Mouse (Mus musculus) v-Abl transformed pro-B cells (cell line): ENCODE results near the gene Tenm2.

Experiments used
- in situ Hi-C, 2 experiments: fragments of 400-800 bp; cut with MboI; formaldehyde crosslinking; loops; one replicate each; pipeline ENCODE4 v1.15.1; 2025; ENCODE audit not compliant: unreplicated experiment in 2 of 2

Tenm2 gene

DNA sequence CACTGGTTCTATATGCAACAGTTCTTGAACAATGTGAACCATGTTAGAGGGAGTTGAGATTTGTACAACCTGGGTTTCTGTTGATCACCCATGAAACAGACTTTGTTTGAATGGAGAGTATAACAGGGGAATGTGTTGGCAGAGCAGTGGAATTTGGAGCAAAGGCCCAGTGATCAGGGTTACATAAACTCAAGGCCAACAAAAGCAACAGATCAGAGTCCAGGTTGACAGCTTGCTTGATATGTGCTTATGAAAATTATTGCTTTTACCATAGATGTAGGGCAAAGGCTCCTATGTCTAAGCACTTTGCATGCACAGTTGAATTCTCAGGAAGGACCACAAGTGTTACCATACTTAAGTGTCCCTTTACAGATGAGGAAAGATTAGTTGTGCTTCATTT, 603.6 kb downstream of the Tenm2 start:
- in situ Hi-C loops: no loop called here

DNA sequence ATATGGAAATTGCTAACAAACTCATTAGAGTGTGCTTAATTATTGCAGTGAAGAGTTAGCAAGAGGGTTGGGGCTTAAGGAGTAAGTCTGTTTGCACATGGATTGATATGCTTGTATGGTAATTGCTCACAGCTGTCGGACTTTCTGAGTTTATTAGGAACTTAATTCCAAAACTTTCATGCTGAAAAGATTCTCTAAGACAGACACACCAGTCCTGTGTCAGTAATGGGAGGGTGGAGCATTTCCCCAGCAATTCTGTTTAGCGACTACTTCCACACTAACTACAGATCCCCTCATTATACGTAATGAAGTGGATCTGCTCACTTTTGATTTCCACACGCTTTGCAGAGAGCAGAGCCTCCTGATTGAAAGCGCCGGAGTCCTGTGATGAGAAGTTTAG, 622.0 kb downstream of the Tenm2 start:
- in situ Hi-C loops: no loop called here

DNA sequence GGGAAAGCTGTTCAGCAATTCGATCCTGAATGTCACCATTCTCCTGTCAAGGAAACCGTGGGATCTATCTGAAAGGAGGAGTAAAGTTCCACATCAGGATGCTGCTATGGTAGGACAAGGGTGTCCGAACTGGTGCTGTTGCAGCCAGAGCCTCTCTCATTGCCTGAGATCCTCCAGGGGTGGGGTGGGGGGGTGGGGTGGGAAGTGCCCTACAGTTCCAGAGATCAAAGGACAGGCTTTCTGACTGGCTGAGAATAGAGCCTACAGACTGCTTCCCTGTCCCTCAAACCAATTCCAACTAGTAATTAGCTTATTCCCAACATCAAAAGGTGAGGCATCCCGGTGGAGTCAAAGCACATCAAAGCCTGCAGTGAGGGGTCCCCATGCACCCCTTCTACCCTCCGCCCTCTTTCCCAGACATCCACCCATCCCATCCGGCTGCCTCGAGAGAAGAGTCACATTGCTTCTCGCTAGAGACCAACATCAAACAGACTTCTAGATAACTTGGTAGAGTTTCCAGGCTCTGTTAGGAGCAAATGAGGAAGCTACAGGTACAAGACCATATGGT, 630.9 kb downstream of the Tenm2 start:
- in situ Hi-C loops: no loop called here

DNA sequence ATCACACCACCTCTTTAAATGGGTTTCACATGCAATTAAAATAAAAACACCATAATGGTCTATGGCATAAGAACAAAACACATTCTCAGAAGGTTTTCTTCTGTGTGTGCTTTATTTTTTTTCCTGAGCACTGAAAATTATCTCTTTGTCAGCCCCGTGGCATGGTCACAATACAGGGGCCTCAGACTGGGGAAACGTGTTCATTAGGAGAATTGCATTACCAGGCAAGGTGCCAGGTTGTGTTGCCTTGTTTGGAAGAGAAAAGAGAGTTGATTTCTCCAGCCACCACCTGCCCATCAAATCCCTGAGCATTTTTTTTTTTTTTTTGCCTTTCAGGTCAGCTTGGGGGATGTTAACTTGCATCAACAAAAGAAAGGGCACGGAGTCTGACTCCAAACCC, 631.5 kb downstream of the Tenm2 start:
- in situ Hi-C loops: no loop called here

DNA sequence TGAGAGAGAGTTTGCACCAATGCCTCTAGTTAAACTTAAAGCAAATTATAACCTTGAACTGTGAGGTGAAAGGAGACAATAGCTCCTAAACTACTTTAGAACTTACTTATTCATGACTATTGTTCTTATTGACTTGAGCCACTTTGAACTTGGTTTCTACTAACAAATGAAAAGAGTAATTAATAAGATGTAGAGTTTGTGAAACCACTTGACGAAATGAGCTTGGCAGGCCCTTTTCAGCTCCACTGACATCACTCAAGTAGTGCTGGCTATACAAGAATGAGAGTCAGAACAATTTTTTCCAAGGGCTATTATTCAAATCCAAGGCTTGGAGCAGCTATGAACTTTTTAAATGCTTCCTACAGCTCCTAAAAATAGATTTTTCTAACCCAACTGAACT, 643.3 kb downstream of the Tenm2 start:
- in situ Hi-C loops: no loop called here

DNA sequence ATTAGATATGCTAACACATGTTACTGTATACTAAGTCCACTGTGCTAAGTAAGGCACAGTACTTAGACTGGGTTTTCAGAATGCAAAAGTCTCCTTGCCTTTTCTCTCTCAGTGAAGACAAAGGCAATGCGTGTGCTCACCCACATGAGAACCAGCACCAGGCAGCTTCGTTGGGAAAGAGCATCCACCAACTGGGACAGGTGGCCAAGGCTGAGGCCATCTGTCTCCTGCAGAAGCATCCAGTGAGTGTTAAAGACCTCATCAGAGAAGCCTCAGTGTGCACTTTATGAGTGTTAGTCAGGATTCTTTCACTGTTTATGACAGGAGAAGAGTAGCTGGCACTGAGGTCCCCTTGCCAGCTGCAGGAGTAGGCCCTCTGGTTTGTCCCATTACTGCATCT, 669.6 kb downstream of the Tenm2 start:
- in situ Hi-C loops: no loop called here

DNA sequence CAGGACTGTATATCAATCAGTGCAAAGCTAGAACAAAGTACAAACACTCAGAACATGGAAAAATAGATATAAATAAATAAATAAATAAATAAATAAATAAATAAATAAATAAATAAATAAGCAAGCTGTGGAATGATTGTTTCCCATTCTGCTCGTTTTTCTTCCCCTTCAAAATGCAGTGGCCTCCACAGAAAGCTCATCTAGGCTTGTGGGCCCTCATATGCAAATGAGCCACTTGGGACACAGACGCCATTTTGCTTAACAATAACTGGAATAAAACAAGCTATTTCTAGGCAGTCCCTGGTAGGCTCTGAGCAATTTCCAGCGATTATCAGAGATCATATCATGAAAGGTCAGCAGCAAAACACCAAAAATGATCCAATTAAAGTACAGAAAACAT, 672.9 kb downstream of the Tenm2 start:
- in situ Hi-C loops: no loop called here

DNA sequence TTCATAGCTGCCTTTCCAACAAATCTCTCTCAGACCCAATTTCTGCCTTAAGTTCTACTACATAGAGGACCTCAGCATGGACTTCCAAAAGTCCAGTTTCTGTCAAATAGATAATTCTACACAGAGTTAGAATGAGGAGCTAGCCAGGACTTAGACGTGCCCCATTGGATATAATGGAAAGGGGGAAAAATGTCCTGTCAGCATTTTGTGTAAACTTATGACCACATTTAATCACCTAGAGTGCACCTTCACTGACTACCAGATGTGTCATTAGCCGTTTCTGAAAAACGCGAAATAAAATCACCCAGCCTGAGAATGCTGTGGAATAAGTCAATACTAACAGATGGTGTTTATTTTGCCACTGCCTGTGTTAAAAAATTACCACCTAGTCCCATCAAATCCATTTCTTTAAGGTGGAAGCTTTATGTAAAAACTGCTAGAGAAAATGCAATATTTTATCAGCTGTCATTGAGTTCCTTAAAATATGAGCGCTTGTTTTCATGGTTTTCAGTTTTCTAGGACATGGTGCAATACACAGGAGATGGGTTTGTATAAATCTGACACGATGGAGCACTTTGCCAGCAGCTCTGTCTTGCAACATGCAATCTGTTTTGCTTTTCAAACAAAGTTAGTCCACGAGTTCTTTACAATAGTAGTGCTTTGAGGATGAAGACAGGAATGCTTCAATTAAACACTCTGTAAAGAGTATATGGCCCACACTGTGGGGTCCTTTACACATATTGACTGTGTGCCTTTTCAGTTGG, 674.8 kb downstream of the Tenm2 start:
- in situ Hi-C loops: no loop called here

DNA sequence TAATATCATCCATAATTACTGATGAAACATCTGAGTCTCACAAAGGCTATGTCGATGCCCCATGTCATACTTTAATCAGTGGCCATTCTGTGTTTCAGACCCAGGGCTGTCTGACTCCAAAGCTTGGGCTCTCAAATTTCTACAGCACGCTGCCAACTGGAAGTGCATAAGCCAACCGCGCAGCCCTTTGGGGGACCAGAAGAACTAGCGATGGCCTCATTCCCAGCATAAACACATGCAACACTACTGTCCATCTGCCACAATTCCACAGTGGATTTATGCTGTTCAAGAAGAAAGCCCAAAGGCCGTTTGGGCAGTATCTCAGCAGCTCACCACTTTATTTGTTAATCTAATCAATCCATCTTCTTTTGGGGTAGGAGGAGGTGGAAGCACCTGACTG, 678.4 kb downstream of the Tenm2 start:
- in situ Hi-C loops: no loop called here

DNA sequence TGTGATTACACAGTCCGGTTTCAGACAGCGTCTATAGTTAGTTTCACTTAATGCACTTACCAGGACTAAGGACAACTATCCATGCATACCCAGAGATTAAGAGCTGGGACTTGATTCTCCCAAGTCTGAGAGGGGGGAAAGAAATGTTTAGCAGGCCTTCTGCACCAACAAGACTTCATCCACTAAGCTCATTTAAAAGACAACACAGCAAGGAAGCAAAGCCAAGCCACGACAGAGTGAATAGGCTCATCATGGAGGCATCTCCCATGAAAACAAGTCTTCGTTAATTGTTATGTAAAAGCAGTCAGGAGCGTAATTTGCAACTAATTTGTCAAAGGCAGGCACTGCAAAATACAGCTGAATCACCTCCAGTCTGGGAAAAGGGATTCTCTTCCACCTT, 682.5 kb downstream of the Tenm2 start:
- in situ Hi-C loops: no loop called here

DNA sequence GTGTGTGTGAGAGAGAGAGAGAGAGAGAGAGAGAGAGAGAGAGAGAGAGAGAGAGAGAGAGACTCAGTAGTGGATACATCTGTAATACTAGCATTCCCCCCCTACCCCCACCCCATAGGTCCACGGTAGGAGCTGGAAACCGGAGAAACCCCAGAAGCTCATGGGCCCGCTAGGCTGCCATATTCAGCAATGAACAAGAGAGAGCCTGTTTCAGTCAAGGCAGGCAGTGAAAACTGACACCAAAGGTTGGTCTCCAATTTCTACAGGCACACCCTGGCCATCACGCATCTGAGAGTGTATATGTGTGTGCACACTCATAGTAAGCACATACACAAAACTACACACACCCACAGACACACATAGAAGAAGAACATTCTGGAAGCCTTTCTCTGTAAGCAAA, 685.1 kb downstream of the Tenm2 start:
- in situ Hi-C loops: no loop called here

DNA sequence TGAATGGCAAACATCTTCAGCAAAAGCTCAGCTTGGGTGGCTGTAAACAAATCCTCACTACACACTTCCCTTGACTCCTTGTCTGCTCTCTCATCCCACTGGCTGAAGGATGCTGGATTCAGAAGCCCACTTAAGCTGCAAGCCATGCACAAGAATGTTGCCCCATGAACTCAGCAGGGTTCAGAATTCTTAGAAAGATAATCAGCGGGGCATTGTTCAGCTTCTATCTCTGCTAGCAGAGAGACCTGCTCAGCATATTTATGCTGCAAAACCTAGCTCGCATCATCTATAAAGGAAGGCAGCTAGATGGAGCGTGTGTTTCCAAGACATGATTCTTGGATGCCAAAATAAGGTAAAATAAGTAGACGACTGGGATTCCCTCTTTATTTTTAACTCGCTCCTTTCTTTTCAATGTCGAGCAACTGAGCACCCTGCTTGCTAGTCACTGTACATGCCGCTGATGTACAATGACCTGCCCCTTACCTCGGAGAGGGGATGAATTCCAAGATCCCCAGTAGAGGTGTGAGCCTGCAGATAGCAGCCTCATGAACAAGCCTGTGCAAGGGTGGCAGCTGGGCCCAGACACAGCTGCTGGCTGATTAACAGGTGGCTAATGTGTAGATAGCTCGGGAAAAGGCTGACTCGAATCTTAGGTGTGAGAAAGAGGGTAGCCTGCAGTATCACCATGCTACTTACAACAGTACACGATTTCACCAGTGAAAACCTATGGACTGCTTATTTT, 686.2 kb downstream of the Tenm2 start:
- in situ Hi-C loops: no loop called here

DNA sequence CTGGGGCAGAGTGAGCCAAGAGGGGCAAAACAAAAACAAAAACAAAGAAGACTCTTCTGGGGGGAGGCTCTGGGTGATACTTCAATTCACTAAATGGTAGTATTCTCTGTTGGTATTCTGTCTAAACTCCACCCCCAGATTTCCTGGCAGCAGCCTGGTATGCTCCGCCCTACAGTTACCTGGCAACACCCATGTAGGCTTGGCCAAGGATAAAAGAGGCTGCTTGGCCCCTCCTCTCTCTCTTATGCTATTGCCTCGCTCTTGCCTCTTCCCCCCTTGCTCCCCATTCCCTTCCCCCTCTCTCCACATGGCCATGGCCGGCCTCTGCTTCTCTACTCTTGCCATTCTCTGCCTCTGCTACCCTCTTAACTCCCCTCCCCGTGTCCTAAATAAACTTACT, 687.6 kb downstream of the Tenm2 start:
- in situ Hi-C loops: no loop called here

DNA sequence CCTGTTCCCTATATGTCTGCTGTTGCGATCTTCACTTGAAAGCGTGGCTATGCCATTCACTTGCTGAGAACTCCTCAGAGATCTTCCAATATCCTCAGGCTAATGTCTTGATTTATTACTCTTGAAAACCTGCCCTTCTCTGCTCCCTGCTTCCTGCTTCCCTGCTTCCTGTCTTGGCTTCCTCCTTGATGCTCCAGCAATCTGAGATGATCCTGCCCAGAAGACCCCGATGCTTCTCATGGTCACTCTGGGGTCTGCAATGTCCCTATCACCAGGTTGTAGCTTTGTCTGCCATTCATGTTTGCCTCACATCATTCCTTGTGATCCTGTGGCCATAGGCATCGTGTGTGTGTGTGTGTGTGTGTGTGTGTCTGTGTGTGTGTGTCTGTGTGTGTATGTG, 697.6 kb downstream of the Tenm2 start:
- in situ Hi-C loops: loop anchor here in 1 of 2 experiments (10.0 kb wide), 1 partner anchor 1693 kb away; no protein-coding TSS in a partner anchor

DNA sequence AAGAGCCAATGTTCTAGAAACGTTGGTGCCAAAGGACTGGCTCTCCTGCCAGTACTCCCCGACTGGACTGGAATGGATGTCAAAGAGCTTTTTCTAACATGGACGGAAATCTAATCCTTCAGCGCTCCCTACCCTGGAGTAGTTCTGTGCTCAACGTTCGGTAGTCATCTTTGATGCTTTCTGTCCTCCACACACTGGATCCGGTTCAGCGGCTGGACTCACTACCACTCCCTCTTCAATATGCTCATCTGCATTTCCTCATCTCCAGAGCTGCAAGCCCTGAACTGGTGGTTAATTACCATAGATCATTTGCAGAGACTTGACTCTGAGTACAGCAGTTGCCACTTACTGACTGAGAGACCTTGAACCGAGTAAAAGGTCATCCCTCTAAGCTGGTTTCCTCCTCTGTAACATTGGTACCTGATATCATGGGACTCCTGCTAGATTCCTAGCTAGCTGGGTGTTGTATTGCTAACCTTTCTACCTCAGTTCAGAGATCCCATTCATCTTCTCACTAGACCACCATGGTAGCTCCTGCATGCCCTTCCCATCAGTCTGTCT, 698.1 kb downstream of the Tenm2 start:
- in situ Hi-C loops: loop anchor here in 1 of 2 experiments (10.0 kb wide), 1 partner anchor 1693 kb away; no protein-coding TSS in a partner anchor

DNA sequence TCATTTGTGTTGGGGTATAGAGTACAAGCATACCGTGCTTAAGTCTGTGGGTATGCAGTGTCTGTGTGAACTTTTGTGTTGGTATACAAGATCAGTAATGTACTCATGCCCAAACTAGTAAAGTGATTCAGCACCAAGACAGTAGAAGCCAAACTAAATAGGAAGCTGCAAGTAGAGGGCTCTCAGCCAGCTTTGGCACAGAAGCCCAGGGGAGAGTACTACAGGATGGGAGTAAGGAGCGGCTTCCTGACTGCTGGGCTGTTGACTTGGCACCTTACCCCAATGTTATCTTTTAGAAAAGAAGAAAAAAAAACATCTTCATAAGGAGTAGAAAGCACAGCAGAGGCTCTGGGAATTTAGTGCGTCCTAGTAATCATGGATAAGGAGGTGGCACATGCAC, 700.2 kb downstream of the Tenm2 start:
- in situ Hi-C loops: loop anchor here in 1 of 2 experiments (10.0 kb wide), 1 partner anchor 1691 kb away; no protein-coding TSS in a partner anchor

DNA sequence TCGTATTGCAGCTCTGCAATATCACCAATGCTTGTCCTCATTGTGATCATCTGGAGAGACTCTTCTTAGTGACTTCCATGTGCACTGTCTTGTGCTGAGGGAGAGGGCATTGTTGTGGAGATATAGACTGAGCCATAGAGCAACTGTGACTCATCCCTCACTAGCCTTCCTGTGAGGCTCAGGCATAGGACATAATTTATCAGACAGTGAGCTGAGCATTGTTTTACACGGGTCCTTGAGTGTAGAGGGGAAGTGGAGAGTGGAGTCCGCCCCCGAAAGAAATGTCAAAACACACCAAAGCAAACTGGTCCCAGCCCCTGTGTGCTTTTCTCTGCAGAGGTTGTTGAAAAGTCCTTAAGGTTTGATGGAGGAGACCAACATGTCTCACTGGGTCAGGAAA, 704.1 kb downstream of the Tenm2 start:
- in situ Hi-C loops: loop anchor here in 1 of 2 experiments (10.0 kb wide), 1 partner anchor 1687 kb away; no protein-coding TSS in a partner anchor

DNA sequence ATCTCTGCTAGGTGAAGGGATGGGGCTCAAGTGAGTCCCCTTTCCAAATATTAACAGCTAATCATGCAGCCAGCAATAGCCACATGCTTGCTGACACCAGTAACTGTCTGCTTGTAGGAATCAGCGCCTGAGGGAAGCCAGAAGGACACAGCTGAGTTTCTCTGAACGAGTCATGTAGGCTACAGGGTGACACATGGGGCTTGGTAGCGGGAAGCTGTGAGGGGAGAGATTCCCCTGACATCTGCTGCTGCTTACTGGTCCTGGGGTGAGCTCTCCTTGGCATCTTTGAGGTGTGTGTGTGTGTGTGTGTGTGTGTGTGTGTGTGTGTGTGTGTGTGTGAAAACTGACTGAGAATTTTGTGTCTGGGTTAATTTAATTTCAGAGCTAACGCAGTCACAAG, 708.3 kb downstream of the Tenm2 start:
- in situ Hi-C loops: no loop called here

DNA sequence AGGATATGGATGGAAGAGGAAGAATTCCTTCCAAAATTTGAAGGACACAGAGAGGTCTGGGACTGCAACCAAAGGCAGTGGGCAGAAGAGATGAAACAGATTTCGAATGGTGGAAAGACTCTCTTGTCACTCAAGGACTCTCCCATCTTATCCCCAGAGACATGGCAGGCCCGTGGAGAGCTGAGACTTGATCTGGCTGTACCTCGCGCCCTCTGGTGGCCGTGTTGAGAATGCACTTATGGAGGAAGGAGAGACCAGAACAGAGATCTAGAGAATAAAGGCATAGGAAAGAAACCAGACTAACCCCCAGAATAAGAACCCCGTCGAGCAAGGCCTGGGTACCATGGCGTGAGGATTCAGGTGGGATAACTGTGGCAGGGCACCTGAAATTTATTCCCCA, 709.4 kb downstream of the Tenm2 start:
- in situ Hi-C loops: no loop called here

DNA sequence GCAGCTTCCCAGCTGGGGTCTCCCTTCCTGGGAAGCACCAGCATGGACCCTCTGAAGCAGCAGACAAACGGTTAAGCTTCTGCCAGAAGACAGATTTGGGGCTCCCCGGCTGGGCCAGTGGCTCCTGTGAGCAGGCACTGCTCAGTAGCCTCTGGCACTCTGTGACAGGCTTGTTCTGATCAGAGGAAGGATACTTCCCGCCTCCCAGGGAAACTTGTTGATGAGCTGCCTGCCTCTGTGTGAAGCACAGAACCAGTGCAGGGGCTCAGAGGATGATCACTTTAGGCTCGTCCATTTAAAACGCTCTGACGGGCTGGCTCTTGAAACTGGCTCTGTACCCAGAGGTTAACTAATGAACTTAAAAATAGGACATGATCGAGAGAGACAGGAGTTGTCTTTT, 723.3 kb downstream of the Tenm2 start:
- in situ Hi-C loops: no loop called here

DNA sequence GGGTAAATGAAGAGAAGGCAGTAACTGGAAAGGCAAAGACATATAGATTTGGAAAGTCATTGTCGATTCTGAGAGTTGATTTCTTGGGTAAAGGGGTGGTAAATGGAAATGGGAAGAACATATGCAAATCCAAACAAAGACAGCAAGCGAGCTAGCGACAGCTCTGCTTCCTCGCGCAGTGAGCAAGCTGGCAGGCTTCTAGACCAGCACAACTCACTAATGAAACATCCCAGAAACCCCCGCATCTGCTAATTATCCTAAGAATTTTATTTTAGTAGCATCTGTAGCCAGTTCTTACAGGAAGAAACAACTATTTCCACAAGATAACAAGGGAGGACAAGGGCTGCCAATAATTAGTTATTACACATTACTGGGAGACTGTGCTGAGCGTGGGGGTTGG, 727.5 kb downstream of the Tenm2 start:
- in situ Hi-C loops: no loop called here
